Comparison of ENCODE assay signal across 8 mouse cellular contexts in the genomic region with DNA sequence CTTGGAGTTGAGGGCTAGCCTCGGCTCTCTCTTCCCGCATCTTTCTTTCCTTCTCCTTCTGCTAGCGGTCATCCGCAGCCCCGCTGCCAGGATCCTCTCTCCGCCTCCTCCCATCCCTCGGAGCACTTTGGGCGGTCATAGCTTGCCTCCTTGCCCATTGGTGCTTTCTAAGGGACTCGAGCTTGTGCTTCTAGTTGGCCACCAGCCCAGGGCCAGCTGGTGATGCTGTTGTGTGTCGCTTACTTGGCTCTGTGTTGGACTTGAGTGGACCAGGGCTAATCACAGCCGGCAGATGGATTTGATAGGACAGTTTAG. TPM values are rescaled to one million over a fixed set of nuclear protein-coding genes. Genes with fewer than 3 reads are reported as not detected.
A peak's percentile ranks its signal among the peaks of the same experiment; 100 is the strongest.
DNase-seq lines count a peak whose midpoint lies in the region; ATAC-seq and TF ChIP-seq lines count a peak whose summit lies in the region.

Gene Etfdh, minus strand, starts transcription at position 85 of the 315 bp plus-strand sequence.

- peak; percentile 30 for ATAC-seq in forebrain, embryonic 16.5 days
- ATAC-seq in liver, postnatal 0 days, result peak; percentile 37
- ATAC-seq in neural tube, embryonic 15.5 days (ENCODE audit: low FRiP score), result peak; percentile 46

- no peaks in the 10 kb centered on the region for H3K27me3 ChIP-seq in forebrain, embryonic 16.5 days (replicated peaks; ENCODE audit: control insufficient read depth, insufficient read depth, low read length)
- H3K27me3 ChIP-seq in liver, postnatal 0 days (ENCODE audit: insufficient read depth, low read length), result no peaks in the 10 kb centered on the region
- H3K27me3 ChIP-seq in neural tube, embryonic 15.5 days (replicated peaks), result no peaks in the 10 kb centered on the region

- peak within 1 kb of the TSS; percentile 79 for H3K27ac ChIP-seq in forebrain, embryonic 16.5 days (ENCODE audit: low read length)
- H3K27ac ChIP-seq in liver, postnatal 0 days (ENCODE audit: low read depth), result peak within 1 kb of the TSS; percentile 96
- H3K27ac ChIP-seq in neural tube, embryonic 15.5 days (replicated peaks), result peak within 1 kb of the TSS; percentile 85

- H3K4me2 ChIP-seq in forebrain, embryonic 16.5 days (ENCODE audit: low read length), result peak within 1 kb of the TSS; percentile 73
- peak within 1 kb of the TSS; percentile 85 for H3K4me2 ChIP-seq in liver, postnatal 0 days (ENCODE audit: low read depth, low read length)
- peak within 1 kb of the TSS; percentile 77 for H3K4me2 ChIP-seq in neural tube, embryonic 15.5 days

- peak within 1 kb of the TSS; percentile 80 for H3K9ac ChIP-seq in forebrain, embryonic 16.5 days (replicated peaks; ENCODE audit: low read depth, low read length)
- H3K9ac ChIP-seq in liver, postnatal 0 days (replicated peaks), result peak within 1 kb of the TSS; percentile 87
- peak within 1 kb of the TSS; percentile 76 for H3K9ac ChIP-seq in neural tube, embryonic 15.5 days (replicated peaks)

- intact Hi-C loops in heart, postnatal 25 days (cut with DNase I), result no loop called here

- H3K4me1 ChIP-seq in forebrain, embryonic 16.5 days (replicated peaks; ENCODE audit: control insufficient read depth, insufficient read depth, low read length), result peaks cover 11% of the 10 kb centered on the region
- H3K4me1 ChIP-seq in liver, postnatal 0 days (ENCODE audit: insufficient read depth), result 0 out of 2 replicates have a peak, but pooled peaks cover 6% of the 10 kb centered on the region
- peaks cover 16% of the 10 kb centered on the region for H3K4me1 ChIP-seq in neural tube, embryonic 15.5 days

- H3K36me3 ChIP-seq in forebrain, embryonic 16.5 days (ENCODE audit: control insufficient read depth, insufficient read depth), result peaks cover 11% of the 10 kb centered on the region
- H3K36me3 ChIP-seq in liver, postnatal 0 days (replicated peaks; ENCODE audit: insufficient read depth, low read length), result peaks cover 12% of the 10 kb centered on the region
- peaks cover 21% of the 10 kb centered on the region for H3K36me3 ChIP-seq in neural tube, embryonic 15.5 days

- peak within 1 kb of the TSS; percentile 66 for H3K4me3 ChIP-seq in forebrain, embryonic 16.5 days (replicated peaks; ENCODE audit: low read length)
- peak within 1 kb of the TSS; percentile 86 for H3K4me3 ChIP-seq in liver, postnatal 0 days (ENCODE audit: low read depth, low read length)
- H3K4me3 ChIP-seq in neural tube, embryonic 15.5 days (replicated peaks), result peak within 1 kb of the TSS; percentile 84

- whole genome bisulfite sequencing in forebrain, embryonic 16.5 days, result under 1% methylated on average over 10 of the region's 11 CpGs
- 2% methylated on average over 11 of the region's 11 CpGs for WGBS in liver, postnatal 0 days (ENCODE audit: insufficient replicate concordance)
- under 1% methylated on average over 11 of the region's 11 CpGs for WGBS in neural tube, embryonic 15.5 days

- TF ChIP-seq EP300 in liver, postnatal 0 days (IDR thresholded peaks at IDR 0.05; ENCODE audit: low read depth), result no peak

- no peaks in the 10 kb centered on the region for H3K9me3 ChIP-seq in forebrain, embryonic 16.5 days (ENCODE audit: control insufficient read depth, low read length)
- H3K9me3 ChIP-seq in liver, postnatal 0 days (ENCODE audit: low read length), result 0 out of 2 replicates have a peak, but pooled peaks cover 2% of the 10 kb centered on the region
- no peaks in the 10 kb centered on the region for H3K9me3 ChIP-seq in neural tube, embryonic 15.5 days (replicated peaks)

- peak; percentile 98 for DNase-seq in adipocyte (ENCODE audit: low spot score)
- peak; percentile 83 for DNase-seq in cerebellum, adult 8-10 months
- DNase-seq in heart, postnatal 25 days (ENCODE audit: low spot score), result peak; percentile 61
- peak in 1 of 2 experiments; percentile 39 for DNase-seq in layer of hippocampus, adult 18-20 months (ENCODE audit: low spot score in 2 of 2)
- peak; percentile 73 for DNase-seq in liver, postnatal 0 days
- DNase-seq in thymus, adult 18-20 months, result no peak

- no peak for TF ChIP-seq CTCF in liver, postnatal 0 days (IDR thresholded peaks at IDR 0.05; ENCODE audit: low read depth)

RNA-seq across cellular contexts. Expression of gene Etfdh, which starts in this region (rescaled TPM):
- 38.9 and 46.4 TPM in 2 replicates for polyA plus RNA-seq in forebrain, embryonic 16.5 days (2015; fragmentation: Nextera tagmentation; extraction: Ambion mirVana)
- 100 to 1,000 TPM; 492 to 526 TPM for total RNA-seq in heart, postnatal 25 days (2021)
- total RNA-seq in layer of hippocampus, adult 18-20 months (2021), result 10 to 100 TPM; 25.9 to 28.6 TPM
- polyA plus RNA-seq in liver, postnatal 0 days (2015; fragmentation: Nextera tagmentation; extraction: Ambion mirVana), result 215 and 239 TPM in 2 replicates
- 42.1 and 50.0 TPM in 2 replicates for polyA plus RNA-seq in neural tube, embryonic 15.5 days (2015; fragmentation: Nextera tagmentation; extraction: Ambion mirVana)

Comparison
In these comparisons a context has a peak if more than half of its experiments do, and no peak if none do; other contexts are left out.
1. RNA of gene Etfdh (total RNA-seq): 492 to 526 TPM in heart, postnatal 25 days; 25.9 to 28.6 TPM in layer of hippocampus, adult 18-20 months; every median in the first group is over 10 times any median in the second.
2. DNase-seq: peak in adipocyte (single experiment), cerebellum, adult 8-10 months (single experiment), heart, postnatal 25 days (single experiment) and liver, postnatal 0 days (single experiment); none in thymus, adult 18-20 months (0 of 2).
3. Peak in every context shown above with its lines, with median percentiles within 50 percentile points of each other: ATAC-seq, H3K27ac ChIP-seq, H3K4me2 ChIP-seq, H3K4me3 ChIP-seq and H3K9ac ChIP-seq.